Mouse (Mus musculus): ENCODE measurements around the gene Sytl3.
"Not testable (repeated sequence)": the region's sequence is repeated elsewhere in the genome, so short reads cannot be mapped to it uniquely, and the experiment has no call there.

DNA sequence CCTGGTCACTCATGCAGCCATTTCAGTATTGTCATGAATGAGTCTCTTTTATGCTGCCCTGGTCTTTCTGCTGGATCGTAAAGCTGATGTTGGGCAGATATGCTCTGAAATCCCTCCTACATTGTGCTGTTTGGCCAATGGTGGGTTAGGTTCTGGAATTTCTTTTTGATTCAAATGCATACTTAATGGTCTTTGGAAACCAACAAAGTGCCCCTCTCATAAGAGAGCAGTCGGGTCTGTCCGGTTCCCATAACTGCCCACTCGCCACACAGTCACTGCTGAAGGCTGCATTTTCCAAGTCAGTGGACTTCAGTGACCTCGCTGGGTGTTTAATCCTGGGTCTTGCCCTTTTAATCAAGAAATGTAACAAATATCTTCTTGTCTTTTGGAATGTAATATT, 24.8 kb downstream of the Sytl3 start:
- TF ChIP-seq CTCF, EP300 (IDR thresholded peaks at IDR 0.05; ENCODE audit: low read depth): not testable (repeated sequence)
